Mouse (Mus musculus): Measurements from ENCODE around the gene Os9.

DNA sequence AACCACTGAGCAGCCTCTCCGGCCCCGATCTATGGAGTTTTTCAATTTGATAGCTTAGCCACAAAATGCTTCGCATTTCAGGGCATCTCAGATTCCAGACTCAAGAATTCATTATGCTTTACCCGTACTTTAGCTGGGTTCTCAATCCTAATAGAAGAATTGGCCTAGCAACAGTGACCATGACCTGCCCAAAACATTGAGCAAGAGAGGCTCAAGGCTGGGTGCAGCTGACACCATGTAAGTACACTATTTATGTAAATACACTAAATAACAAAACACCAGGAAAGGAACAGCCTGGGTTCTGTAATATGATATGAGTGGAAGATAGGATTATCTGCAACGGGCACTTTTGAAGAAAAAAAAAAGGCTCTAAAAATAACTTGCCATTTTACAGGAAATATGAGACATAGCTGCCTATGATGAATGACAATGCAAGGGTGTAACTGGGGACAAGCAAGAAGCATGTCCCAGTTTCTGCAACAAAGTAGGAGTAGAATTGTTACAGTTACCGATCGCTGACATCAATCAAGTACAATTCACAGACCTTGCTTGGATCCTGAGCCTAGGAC lies 6.9 kb upstream of the Os9 start:
- TF ChIP-seq MEF2A (IDR thresholded peaks at IDR 0.05; ENCODE audit: extremely low read depth, insufficient replicate concordance, low read depth, low read length, poor library complexity, severe bottlenecking), result peak; percentile 99
- no peak for TF ChIP-seq KAT2A (conservative IDR thresholded peaks at IDR 0.05; ENCODE audit: low read depth, low read length)
- TF ChIP-seq ZC3H11A (IDR thresholded peaks at IDR 0.05; ENCODE audit: low read depth, low read length), result no peak

Data from MEL (cell line).